Mouse (Mus musculus) hematopoietic stem cell, adult 5-6 weeks (primary cell): ENCODE measurements at regions not wholly inside any gene's neighbourhood (a gene's known extent, or its start where the extent isn't known, plus 50 kb on each side); places are given as distances from the start of the nearest gene placed in this dataset.

Source experiments
- ATAC-seq, 2 experiments: fragments of 125-278 bp in 1 of 2; replicated peaks in 1 of 2; 2 replicates each; pipeline ENCODE4 v1.8.0; 2016 to 2017; ENCODE audit warnings: inconsistent platforms in 2 of 2, mild to moderate bottlenecking in 2 of 2, moderate number of reproducible peaks in 2 of 2, low read depth in 1 of 2, moderate TSS enrichment in 1 of 2; ENCODE audit not compliant: low FRiP score in 2 of 2, poor library complexity in 2 of 2, severe bottlenecking in 2 of 2, insufficient read depth in 1 of 2, low TSS enrichment in 1 of 2

- ATAC-seq: no peak
These were observed 121.8 kb upstream of the Serpine2 start for GRCm38 (mm10) chr1:79982678-79983280.

GRCm38 (mm10) chr1:79979863-79980262 is 118.9 kb upstream of the Serpine2 start:
- ATAC-seq: peak; percentile 17 to 36; a peak in 1 of 4 replicates

- ATAC-seq: no peak
These were observed 117.2 kb upstream of the Serpine2 start for GRCm38 (mm10) chr1:79978156-79978555.

- peak; percentile 33 to 71; a peak in 2 of 4 replicates for ATAC-seq
These were observed 95.1 kb upstream of the Serpine2 start for GRCm38 (mm10) chr1:79956121-79956520.

GRCm38 (mm10) chr1:79944231-79944630 is 83.3 kb upstream of the Serpine2 start:
- no peak for ATAC-seq

GRCm38 (mm10) chr1:79932435-79932834 is 71.5 kb upstream of the Serpine2 start:
- peak in 1 of 2 experiments; percentile 56; a peak in 2 of 4 replicates for ATAC-seq

GRCm38 (mm10) chr1:79927740-79928139 is 66.8 kb upstream of the Serpine2 start:
- no peak for ATAC-seq

GRCm38 (mm10) chr1:79925776-79926175 is 64.8 kb upstream of the Serpine2 start:
- ATAC-seq: no peak

- ATAC-seq: no peak
These were observed 60.9 kb upstream of the Serpine2 start for GRCm38 (mm10) chr1:79921890-79922289.

- no peak for ATAC-seq
These were observed 60.4 kb upstream of the Serpine2 start for GRCm38 (mm10) chr1:79921333-79921732.

- no peak for ATAC-seq
These were observed 56.6 kb upstream of the Serpine2 start for GRCm38 (mm10) chr1:79917426-79918150.
